Mouse (Mus musculus): ENCODE measurements around the gene Mex3d. TPM values are rescaled to one million over a fixed set of nuclear protein-coding genes. Genes with fewer than 3 reads are reported as not detected.

Gene Mex3d
- polyA plus RNA-seq, 1 experiment: 3.7 TPM

DNA sequence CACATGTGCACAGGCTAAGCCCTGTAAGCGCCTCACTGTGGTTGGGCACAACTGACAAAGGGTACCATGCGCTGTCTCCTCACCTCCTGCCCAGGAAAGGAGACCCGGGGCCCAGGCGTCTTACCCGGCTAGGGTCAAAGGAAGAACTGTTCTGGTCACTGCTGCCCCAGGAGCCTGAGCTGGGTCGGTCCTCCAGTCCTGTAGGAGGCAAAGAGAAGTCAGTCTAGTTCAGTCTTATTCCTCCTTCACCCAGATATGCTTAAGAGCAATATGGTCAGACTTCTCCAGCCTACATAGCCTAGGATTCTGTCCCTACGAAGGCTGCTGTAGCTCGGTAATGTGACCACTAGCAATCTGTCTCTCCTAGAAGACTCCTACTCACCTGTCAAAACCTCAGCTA lies 33.7 kb upstream of the Mex3d start:
- Histone ChIP-seq H3K4me3 (ENCODE audit: insufficient read depth, low read depth, low read length) (no peak overlapping the region), H3K27ac (replicated peaks; ENCODE audit: low read depth, low read length) (no peak overlapping the region)

DNA sequence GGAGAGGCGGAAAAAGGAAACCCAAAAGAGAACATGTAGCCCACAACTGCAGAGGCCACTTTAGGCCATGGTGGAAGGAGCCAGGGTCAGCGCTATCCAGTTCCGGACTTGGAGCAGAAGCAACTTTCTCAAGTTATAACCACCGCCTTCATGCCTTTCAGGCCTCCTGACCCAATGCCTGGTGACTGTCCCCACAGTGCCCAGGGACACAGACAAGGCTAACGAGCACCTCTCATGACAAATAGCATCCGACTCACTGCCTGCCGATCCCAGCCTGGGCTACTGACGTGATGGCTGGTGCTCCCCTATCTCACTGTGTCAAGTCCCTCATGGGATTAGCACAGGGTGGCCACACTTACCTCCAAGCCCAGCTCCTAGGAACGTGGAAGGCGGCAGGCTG lies 33.3 kb upstream of the Mex3d start:
- Histone ChIP-seq H3K4me1 (ENCODE audit: control insufficient read depth, insufficient read depth, insufficient read length, low read length) (no peaks in the 10 kb centered on the region), H3K27ac (replicated peaks; ENCODE audit: low read depth, low read length) (no peak overlapping the region), H3K4me3 (ENCODE audit: insufficient read depth, low read depth, low read length) (no peak overlapping the region)

More for the DNA sequence above, 33.7 kb upstream of the Mex3d start:
- no peaks in the 10 kb centered on the region for H3K4me1 ChIP-seq (ENCODE audit: control insufficient read depth, insufficient read depth, insufficient read length, low read length)

DNA sequence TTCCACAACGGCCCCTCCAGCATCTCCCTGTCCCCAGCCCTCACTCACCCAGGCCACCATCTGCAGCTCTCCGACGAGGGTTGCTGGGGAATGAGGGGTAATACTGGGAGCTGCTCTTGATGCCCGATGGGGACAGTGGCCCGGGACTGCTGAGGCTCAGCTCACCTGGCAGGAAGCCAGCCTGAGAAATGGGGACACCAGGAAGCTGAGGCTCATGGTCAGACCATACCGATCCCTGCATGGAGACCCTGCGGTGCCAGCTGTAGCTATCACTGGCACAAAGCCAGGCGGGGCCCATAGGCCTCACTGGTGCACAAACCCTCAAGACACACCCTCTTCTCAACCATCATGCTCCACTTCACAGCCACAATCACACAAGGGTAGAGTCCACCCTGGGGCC lies 32.0 kb upstream of the Mex3d start:
- no peaks in the 10 kb centered on the region for H3K4me1 ChIP-seq (ENCODE audit: control insufficient read depth, insufficient read depth, insufficient read length, low read length)
- H3K4me3 ChIP-seq (ENCODE audit: insufficient read depth, low read depth, low read length): no peak overlapping the region
- no peak overlapping the region for H3K27ac ChIP-seq (replicated peaks; ENCODE audit: low read depth, low read length)

DNA sequence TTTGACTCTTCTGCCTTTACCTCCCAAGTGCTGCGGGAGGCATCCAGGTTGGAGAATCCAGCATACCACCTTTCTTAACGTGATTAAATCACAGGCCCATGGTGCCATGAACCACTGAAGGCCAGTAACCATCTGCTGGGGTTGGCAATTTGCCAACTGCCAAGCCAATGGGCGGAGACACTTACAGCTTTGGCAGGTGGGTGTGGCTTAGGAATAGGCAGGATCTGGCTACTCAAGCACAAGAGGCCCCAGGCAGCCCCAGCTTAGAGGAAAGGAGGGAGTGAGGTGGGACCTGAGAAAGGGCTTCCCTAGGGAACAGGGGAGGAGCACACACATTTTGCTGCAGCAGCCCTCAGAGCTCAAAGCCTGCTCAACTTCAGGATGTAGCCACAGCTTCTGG lies 30.9 kb upstream of the Mex3d start:
- no peaks in the 10 kb centered on the region for H3K4me1 ChIP-seq (ENCODE audit: control insufficient read depth, insufficient read depth, insufficient read length, low read length)
- no peak overlapping the region for H3K4me3 ChIP-seq (ENCODE audit: insufficient read depth, low read depth, low read length)
- H3K27ac ChIP-seq (replicated peaks; ENCODE audit: low read depth, low read length): no peak overlapping the region

DNA sequence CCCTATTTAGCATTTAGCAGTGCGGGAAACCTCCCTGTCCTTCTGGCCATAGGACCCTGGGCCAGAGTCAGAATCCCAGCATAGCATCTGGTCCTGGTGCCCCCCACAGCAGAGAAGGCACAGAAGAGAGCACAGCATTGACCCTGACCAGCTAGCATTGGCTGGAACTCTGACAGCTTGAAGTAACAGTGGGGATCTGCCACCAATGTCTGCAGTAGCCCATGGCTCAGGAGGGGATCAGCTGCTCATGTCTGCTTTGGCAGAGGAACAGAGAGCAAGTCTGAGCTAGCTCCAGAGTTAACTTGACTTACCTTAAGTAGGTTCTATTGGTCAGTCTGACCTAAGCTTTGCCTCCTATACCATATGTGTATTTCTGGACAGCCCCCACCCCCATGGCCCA lies 30.4 kb upstream of the Mex3d start:
- Histone ChIP-seq H3K4me3 (ENCODE audit: insufficient read depth, low read depth, low read length) (no peak overlapping the region), H3K27ac (replicated peaks; ENCODE audit: low read depth, low read length) (no peak overlapping the region), H3K4me1 (ENCODE audit: control insufficient read depth, insufficient read depth, insufficient read length, low read length) (no peaks in the 10 kb centered on the region)

DNA sequence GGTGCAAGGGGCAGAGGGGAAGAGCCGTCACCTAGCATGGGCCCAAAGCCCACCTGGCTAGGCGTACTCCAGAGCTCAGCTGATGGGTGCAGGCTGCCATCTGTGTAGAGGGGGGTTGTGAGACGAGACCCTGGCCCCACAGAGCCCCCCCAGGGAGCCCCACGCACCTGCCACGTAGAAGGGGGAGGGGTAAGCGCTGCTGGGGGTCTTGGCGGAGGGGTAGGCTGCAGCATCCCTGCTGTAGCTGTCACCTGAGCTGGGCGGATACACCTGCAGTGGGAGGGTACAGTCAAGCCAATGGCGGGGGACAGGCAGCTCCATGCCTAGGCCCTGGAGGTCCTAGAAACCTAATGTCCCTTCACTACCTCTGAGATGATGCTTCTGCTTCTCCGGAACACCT lies 29.9 kb upstream of the Mex3d start:
- Histone ChIP-seq H3K27ac (replicated peaks; ENCODE audit: low read depth, low read length) (no peak overlapping the region), H3K4me1 (ENCODE audit: control insufficient read depth, insufficient read depth, insufficient read length, low read length) (no peaks in the 10 kb centered on the region), H3K4me3 (ENCODE audit: insufficient read depth, low read depth, low read length) (no peak overlapping the region)

DNA sequence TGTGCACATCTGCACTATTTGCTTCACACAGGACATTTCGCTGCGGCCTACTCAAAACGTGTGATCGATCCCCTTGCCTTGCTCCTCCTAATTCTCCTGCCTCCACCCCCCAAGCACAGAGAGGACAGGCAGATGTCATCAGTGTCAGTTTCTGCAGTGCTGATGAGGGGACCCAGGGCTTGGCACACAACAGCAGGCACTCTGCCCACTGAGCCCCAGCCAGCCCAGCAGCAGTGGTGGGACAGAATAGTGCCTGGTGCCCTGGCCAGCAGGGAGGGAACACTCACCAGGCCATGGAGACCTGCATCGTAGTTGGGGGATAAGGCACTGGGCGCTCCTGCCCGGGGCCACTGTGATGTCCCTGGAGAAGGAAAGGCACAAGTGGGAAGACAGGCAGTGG lies 28.1 kb upstream of the Mex3d start:
- Histone ChIP-seq H3K4me1 (ENCODE audit: control insufficient read depth, insufficient read depth, insufficient read length, low read length) (no peaks in the 10 kb centered on the region), H3K27ac (replicated peaks; ENCODE audit: low read depth, low read length) (no peak overlapping the region), H3K4me3 (ENCODE audit: insufficient read depth, low read depth, low read length) (no peak overlapping the region)

DNA sequence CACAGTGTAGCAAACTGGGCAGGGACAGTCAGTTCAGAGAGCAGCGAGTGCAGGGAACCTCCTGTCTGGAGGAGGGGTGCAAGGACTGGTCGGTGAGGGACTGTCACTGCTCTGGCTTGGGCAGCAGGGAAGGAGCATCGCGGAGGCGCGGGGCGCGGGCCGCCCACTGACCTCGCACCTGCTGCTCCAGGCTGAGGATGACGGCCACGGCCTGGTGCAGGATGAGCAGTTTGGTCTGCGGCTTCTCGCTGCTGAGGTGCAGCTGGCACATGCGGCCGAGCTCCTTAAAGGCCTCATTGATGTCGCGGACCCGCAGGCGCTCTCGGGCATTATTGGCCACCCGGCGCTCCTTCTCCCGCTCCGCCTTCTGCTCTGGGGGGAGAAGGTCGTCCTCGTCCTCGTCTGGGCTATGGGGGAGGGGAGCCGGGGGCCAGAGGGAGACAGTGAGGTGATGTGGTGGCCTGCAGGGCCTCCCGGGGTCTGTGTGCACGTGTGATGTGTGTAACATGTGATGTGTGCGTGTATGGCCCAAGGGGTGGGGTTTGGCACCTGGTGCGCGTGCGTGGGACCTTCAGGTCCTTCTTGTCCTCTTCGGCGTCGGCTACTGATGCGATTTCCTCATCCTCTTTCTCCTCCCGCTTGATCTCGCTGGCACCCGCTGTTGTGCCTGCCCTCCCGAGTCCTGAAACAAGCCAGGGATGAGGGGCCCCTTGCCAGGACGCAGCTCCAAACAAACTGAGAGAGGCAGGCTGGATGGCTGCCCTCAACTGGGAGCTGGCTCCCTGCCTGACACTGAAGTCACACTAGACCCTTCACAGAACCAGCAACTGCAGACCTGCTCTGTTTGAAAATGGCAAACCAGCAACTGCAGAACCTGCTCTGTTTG lies 25.4 kb upstream of the Mex3d start:
- no peaks in the 10 kb centered on the region for H3K4me1 ChIP-seq (ENCODE audit: control insufficient read depth, insufficient read depth, insufficient read length, low read length)
- no peak overlapping the region for H3K4me3 ChIP-seq (ENCODE audit: insufficient read depth, low read depth, low read length)
- no peak overlapping the region for H3K27ac ChIP-seq (replicated peaks; ENCODE audit: low read depth, low read length)

DNA sequence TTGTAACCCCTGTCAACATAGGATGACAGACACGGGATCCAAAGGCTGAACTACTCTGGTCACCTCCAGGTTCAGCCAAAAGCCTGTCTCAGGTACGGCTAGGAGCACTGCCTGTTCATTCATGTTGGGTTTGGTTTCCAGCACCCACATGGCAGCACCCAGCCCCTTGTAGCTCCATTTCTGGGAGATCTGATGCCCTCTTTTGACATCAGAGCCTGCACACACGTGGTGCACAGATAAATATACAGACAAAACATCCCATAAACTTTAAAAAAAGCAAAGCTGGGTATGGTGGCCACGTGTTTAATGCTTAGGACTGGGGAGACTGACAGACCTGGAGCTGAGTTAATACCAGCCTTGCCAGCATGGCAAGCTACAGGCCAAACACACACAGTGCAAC lies 20.5 kb upstream of the Mex3d start:
- no peak overlapping the region for H3K27ac ChIP-seq (replicated peaks; ENCODE audit: low read depth, low read length)

DNA sequence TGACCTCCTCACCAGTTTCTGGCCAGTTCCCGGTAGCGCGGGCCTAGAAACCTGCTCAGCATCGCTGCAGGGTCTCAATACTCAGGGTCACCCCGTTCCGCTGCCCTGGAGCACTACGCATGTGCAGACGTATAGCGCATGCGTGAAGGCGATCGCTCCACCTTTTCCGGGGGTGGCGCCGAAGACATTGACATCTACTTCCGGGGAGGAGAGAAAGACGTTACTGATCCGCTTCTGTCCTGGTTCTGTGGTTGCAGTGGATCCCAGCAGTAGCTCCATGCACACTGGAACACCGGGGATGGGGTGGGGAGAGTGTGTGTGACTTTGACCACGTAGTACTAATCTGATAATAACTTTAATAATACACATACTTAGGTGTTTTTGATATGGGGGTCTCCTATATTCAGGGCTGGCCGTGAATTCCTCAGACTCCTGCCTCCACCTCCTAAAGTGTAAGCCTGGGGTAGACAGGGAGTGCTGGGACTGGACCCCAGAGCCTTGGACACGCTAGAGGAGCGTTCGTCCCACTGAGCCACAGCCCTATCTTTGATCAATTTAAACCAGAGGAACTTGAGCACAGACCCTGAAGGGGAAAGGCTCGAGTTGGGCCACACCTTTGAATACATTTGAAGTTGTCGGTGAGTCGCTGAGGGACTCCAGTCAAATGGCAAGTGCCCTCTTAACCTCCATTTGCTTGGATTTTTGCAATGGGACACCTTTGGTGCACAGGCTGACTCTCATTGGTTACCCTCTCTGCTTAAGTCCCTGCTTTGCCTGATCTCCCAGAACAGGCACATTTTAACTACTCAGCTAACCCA lies 19.4 kb upstream of the Mex3d start, which contains the start of gene Uqcr11:
Gene Uqcr11 (minus strand): TSS at position 147 of the 818 bp plus-strand sequence.
- Histone ChIP-seq H3K27ac (replicated peaks; ENCODE audit: low read depth, low read length) (peak within 1 kb of the TSS; percentile 83), H3K4me1 (ENCODE audit: control insufficient read depth, insufficient read depth, insufficient read length, low read length) (peaks cover 6% of the 10 kb centered on the region), H3K4me3 (ENCODE audit: insufficient read depth, low read depth, low read length) (peak within 1 kb of the TSS; percentile 78)

More for the DNA sequence above, 20.5 kb upstream of the Mex3d start:
- Histone ChIP-seq H3K4me1 (ENCODE audit: control insufficient read depth, insufficient read depth, insufficient read length, low read length) (peaks cover 6% of the 10 kb centered on the region), H3K4me3 (ENCODE audit: insufficient read depth, low read depth, low read length) (no peak overlapping the region)

DNA sequence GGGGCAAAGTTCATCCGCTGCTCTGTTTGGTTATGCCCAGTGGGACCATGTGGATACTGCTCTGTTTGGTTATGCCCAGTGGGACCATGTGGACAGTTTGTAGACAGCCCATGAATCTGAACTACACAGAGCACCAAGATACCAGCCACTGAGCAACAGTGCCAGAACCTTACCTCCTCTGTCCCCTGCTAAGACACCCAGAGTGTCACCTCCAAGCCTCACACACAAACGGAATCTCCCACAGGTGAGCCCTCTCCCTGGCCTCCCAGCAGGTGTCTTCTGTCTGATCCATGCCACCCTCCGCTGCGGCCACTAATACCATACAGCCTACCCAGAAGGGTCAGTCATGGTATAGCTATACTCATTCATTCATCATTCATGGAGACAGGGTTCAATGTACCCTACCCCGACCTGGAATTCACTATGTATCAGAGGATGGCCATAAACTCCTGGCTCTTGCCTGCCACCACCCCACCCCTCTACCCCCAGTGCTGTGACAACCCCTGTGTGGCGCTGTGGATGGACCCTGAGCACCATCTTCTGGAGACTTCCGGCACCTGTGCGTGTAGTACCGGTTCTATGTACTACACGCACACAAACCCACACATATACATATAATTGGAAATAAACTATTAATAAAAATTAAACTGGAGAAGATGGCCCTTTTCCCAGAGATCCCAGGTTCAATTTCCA lies 18.2 kb upstream of the Mex3d start:
- H3K4me3 ChIP-seq (ENCODE audit: insufficient read depth, low read depth, low read length): peak overlapping the region; percentile 78
- H3K4me1 ChIP-seq (ENCODE audit: control insufficient read depth, insufficient read depth, insufficient read length, low read length): peaks cover 6% of the 10 kb centered on the region
- H3K27ac ChIP-seq (replicated peaks; ENCODE audit: low read depth, low read length): peak overlapping the region; percentile 83

DNA sequence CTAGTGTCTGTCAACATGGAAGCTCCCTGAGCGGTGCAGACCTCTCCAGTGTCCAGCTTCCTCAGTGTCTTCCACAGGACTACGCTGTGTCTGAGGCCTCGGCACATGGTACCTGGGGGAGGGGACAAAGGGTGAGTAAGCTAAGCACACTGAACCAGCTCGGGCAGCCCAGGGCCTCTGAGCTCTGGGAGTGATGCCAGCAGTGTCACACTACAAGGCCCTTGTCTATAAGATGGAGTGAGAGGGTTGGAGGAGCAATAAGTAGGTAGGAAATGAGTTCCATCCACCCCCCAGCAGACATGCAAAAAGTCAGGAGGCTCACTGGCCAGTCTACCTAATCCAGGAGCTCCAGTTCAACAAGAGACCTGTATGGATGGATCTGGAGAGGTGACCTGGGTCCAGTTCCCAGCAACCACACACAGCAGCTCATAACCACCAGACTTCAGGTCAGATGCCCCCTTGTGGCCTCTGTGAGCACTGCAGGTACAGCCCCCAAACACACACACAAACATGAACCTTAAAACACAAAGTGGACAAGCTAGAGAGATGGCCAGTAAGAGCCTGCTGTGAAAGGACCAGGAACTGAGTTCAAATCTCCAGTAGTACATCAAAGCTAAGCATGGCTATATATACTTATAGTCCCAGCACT lies 15.7 kb upstream of the Mex3d start:
- H3K4me3 ChIP-seq (ENCODE audit: insufficient read depth, low read depth, low read length): no peak overlapping the region
- H3K4me1 ChIP-seq (ENCODE audit: control insufficient read depth, insufficient read depth, insufficient read length, low read length): peaks cover 9% of the 10 kb centered on the region

DNA sequence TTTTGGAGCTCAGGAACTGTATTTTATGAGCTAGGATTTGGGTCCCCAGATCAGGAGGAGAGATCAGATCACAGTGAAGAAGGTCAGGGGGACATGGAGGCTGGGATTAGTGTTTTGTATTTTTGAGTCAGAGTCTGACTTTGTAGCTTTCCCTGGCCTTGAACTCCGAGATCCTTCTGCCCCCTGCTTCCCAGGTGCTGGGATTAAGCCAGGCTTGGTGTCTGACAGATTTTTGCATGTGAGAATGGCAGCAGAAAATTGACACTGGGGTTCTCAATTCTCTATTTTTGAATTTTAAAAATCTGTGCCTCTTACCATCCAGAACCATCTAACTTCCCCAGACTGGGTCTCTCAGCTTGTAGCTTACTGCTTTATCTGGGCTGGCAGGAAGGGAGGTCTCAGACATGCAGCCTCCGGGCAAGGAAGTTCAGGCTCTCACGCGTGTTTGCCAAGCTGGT lies 13.3 kb upstream of the Mex3d start:
- H3K27ac ChIP-seq (replicated peaks; ENCODE audit: low read depth, low read length): peak overlapping the region; percentile 54; the same call in 1 of the 2 replicates
- H3K4me1 ChIP-seq (ENCODE audit: control insufficient read depth, insufficient read depth, insufficient read length, low read length): peaks cover 17% of the 10 kb centered on the region
- H3K4me3 ChIP-seq (ENCODE audit: insufficient read depth, low read depth, low read length): peak overlapping the region; percentile 60; the same call in 1 of the 2 replicates

More for the DNA sequence above, 15.7 kb upstream of the Mex3d start:
- H3K27ac ChIP-seq (replicated peaks; ENCODE audit: low read depth, low read length): no peak overlapping the region

DNA sequence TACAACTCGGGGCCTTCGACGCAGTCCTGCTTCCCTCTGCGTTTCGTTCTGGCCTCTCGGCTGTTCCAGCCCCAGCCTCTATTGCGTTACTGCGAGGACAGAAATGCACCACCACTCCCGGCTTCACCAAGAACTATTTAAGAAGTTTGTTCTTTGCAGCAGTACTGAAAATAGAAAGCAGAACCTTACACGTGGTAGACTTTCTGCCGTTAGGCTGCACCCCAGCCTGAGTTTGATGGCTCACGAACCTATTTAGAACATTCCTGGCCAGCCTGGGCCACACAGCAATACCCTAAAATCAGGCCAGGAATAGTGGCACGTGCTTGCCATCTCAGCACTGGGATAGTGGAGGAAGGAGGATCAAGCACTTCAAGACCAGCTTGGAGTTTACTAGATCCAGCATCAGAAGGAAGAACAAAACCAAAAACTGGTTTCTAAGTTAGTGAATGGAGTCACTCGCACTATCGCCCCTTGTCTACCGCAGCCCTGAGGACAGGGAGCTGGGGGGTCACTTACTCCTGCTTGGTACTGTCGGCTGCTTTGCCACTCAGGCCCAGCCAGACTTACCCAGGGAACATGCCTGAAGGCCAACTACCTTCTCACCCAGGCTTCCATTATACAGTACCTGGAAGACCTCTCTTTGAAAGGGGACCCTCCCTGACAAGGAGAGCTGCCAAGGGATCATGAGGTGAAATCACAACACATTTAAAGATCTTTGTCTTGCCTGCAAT lies 12.7 kb upstream of the Mex3d start:
- peaks cover 15% of the 10 kb centered on the region; the same call in 1 of the 2 replicates for H3K4me1 ChIP-seq (ENCODE audit: control insufficient read depth, insufficient read depth, insufficient read length, low read length)
- H3K4me3 ChIP-seq (ENCODE audit: insufficient read depth, low read depth, low read length): peak overlapping the region; percentile 60
- peak overlapping the region; percentile 54 for H3K27ac ChIP-seq (replicated peaks; ENCODE audit: low read depth, low read length)

All from brown adipose tissue, adult 24 weeks (tissue).